Mouse (Mus musculus) adrenal gland, adult (tissue): Measurements from ENCODE around the gene Ech1.
A peak's percentile ranks its signal among the peaks of the same experiment; 100 is the strongest.

ENCODE experiments used
- DNase-seq, 2 experiments: peaks; one replicate each; pipeline ENCODE4 v3.0.0; 2022 to 2023; ENCODE audit warnings: low spot score in 1 of 2; ENCODE audit not compliant: inconsistent age in 2 of 2

The Ech1 gene

DNA sequence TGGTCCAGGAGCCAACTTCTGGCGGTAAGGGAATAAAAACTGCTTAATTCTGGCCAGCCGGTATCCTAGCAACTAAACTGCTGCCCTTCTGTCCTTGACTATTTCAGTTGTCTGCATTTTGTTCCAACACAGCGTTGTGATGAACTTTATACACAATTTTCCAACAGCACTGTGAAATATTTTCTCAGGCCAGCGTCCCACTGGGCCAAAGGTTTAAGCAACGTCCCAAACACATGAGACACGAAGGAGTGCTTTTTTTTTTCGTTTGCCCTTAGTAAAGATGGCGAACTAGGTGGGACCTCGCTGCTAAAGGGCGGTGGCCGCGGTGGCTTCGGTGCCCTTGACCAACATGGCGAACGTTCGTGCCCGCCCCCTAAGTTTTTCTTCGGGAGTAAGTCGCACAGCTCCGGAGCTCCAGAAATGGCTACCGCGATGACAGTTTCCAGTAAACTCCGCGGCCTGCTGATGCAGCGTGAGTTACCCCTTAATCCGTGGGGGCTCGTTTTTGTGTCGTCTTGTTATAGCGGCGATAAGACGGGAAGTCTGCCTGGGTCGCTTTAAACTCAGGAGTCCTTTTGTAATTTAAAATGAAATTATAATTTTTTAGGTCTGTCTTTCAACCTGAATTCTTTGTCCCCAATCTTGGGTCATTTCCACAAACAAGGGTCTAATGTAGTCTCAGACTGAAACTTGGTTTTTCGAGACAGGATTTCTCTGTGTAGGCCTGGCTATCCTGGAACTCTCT lies at the start of gene Ech1:
Gene Ech1, plus strand, starts transcription at position 277 of the 745 bp plus-strand sequence.
- DNase-seq = peak; percentile 94 to 98

GRCm38 (mm10) chr7:28778825-28779224 lies 46.2 kb upstream of the Ech1 start:
- DNase-seq = peak in 1 of 2 experiments; percentile 70

DNA sequence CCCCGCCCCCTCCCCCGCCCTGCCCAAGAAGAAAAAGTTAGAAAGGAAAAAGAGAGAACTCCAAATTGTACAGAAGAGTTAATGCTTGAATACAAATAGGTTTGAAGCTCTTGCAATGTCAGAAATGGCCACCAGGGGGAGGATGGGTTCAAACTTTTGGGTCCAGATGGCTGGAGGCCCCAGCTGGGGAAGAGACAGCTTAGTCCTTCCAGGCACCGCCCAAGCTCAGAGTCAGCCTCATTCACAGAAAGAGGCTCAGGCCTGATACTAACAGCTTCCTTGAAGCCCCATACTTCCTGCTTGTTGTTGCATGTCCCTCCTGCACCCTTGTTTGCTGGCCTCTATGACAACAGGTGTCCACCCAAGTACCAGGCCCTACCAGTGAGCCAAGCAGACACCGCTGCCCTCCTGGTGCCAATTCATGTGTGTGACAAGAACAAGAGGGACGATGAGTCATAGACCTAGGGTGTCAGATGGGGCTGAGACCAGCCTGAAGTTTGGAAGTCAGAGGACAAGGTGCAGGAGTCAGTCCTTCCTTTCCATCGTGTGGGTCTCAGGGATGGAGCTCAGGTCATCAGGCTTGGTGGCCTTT lies 44.9 kb upstream of the Ech1 start:
- DNase-seq = peak; percentile 86 to 96

GRCm38 (mm10) chr7:28780857-28781256 lies 44.2 kb upstream of the Ech1 start:
- DNase-seq = peak; percentile 64 to 70

DNA sequence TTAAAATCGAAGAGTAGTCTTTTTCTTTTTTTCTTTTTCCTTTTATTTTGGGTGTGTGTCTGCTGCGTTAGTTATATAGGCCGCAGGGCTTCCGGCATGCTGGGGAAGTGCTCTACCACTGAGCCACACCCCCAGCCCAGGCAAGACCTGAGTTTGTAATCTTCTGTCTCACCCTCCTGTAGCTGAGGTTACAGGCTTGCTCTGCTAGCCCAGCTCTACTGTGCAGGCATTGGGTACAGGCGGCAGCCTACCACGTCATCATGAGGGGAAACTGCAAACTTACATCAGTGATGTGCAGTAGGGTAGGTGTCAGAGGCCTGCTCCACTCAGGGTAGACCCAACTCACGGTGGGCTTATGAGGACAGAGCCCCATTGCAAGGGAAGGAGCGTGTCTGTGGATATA lies 43.8 kb upstream of the Ech1 start:
- peak in 1 of 2 experiments; percentile 51 for DNase-seq

- no peak for DNase-seq
Measured at GRCm38 (mm10) chr7:28785161-28785560, 39.9 kb upstream of the Ech1 start.

DNA sequence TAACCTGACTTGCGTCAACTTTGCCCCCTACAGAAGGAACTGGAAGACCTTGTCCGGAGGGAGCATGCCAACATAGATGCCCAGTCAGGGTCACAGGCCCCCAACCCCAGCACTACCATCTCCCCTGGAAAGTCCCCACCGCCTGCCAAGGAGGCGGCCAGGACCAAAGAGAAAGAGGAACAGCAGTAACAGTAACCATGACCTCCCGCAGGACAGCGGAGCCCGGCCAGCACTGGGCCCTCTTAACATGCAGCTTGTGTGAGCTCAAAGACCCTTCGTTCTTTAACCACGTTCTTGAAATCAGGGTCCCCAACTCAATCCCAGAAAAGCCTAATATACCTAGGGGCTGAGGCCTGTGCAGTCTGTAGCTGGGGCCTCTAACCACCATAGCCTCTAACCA lies 37.1 kb upstream of the Ech1 start:
- DNase-seq = no peak

DNA sequence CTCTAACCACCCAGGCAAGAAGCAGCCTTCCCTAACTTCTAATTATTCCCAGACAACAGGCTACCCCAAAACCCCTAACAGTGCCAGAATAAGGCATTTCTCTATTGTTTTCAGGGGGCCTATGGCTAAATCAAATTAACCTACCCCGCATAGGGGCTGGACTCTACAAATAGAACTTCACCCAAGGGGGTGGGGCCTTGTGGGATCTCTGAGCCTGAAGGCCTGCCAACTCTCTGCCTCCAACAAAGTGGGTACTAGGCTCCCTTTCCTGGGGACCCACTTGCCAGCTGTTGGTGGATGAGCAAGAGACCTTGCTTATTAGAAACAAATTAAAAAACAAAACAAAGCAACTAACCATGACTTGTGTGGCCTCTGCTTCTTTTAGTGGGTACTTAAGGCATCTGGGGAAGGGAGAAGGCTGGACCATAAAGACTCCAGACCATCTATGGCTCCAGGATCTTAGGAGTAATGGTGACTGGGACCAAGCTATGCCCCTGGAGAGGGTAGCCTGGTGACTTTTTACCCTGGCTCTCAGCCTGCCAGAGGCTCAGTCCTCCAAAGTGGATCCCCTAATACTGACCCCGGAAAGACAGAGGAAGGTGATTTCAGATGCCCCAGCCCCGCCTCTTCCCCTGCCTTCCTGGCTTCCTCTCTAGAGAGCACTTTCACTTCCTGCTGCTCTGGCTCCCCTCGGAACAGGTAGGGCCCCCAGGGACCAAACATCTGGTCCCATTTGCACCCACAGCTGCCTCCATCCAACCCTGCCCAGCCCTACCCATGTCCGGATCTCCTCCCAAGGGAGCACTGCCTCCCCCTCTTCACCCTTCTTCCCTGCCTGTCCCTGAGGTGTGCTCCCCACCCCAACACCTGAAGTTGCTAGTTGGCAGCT lies 36.5 kb upstream of the Ech1 start, which contains the start of gene Rinl:
Gene Rinl, plus strand, starts transcription at position 663 of the 889 bp plus-strand sequence.
- peak in 1 of 2 experiments; percentile 35 for DNase-seq

DNA sequence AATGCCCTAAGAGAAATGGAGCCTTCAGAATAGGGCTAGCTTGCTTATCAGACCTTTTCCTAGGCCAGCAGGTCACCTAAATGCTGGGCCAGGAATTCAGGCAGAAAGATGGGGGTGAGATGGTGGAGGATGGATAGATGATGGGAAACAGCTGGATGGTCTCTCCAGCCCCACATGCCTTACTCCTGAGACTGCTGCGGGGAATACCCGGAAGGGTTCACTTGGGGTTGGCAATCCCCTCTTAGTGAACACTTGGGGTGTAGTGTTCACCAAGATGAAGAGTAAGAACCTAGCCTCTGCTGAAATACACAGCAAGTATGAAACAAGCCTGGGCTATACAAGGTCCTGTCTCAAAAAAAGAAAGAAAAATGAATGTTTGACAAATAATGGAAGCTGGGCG lies 35.8 kb upstream of the Ech1 start:
- no peak for DNase-seq

DNA sequence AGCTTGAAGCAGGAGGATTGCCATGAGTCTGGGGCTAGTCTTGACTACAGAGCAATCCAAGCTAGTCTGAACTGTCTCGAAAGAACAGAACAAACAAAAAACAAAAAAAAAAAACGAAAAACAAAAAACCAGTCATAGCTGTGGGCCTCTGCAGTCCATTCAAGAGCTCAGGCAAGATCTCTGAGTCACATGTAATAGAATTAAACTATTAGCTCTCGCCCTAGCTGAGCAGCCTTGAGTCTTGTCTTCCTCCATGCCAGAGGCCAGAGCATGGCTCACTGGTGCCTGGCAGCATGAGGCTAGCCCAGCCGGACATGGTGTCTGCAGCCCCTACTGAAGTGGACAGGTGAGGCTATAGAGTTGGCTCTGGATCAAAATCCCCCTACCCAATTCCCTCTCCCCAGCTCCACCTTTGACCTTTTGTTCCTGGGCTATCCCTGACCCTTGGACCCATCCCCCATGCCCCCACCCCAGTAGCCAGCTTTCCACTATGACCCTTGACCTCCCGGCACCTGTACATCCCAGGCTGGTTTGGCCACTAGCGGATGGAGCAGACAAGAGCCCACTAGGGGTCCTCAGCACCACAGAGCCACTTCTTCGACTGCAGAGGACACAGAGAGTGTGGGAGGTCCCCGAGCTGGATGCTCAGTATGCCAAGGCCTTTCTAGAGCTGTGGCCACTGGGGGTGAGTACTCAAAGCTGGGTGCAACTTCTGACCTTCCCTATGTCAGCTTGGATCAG lies 34.8 kb upstream of the Ech1 start:
- peak in 1 of 2 experiments; percentile 59 for DNase-seq

- peak in 1 of 2 experiments; percentile 51 for DNase-seq
Measured at GRCm38 (mm10) chr7:28791706-28792105, 33.3 kb upstream of the Ech1 start.

DNA sequence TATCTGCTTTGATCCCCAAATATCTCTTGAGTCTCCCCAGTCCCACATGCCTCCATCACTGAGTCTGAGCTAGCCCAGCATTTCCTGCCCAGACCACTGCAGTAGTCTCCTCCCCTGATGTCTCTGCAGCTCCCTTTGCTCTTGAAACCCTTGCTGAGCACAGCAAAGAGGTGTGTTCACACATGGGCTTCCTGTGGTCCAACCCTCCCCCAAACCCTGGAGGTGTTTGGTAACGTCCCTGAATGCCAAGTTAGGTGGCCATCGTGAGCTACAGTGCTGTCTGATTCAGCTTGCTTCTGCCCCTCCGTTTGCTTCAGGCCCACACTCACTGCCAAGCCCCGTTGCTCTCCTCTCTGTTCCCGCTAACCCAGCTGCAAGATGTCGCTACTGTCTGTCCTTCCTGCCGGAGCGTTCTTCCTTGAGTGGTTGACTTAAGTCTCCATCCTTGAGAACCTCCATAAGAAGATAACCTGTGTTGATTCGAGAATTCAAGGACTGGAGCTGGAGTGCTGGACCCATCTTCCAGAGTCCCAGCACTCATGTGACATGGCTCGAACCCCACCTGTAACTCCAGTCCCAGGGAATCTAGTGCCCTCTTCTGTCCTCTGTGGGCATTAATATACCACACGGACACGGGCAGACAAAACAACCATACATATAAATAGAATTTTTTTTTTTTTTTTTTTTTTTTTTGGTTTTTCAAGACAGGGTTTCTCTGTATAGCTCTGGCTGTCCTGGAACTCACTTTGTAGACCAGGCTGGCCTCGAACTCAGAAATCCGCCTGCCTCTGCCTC lies 32.4 kb upstream of the Ech1 start:
- DNase-seq = peak in 1 of 2 experiments; percentile 39

DNA sequence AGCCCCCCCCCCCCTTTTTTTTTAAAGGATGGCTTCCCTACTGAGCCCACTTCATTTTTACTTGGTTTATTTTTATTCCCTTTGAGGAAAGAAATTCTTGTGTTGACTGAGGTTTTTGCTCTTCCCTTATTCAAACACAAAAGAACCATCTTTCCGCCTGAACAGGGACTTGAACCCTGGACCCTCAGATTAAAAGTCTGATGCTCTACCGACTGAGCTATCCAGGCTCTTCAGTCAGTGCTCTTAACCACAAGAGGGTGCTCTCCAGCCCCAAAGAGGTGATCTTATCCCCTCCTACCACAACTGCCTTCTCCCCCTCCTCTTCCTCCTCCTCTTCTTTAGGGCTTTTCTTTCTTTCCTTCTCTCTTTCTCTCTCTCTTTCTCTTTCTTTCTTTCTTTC lies 31.2 kb upstream of the Ech1 start:
- peak in 1 of 2 experiments; percentile 67 for DNase-seq

- no peak for DNase-seq
Measured at GRCm38 (mm10) chr7:28794496-28794895, 30.5 kb upstream of the Ech1 start.

GRCm38 (mm10) chr7:28795832-28796231 lies 29.2 kb upstream of the Ech1 start:
- DNase-seq = peak in 1 of 2 experiments; percentile 61

GRCm38 (mm10) chr7:28796562-28796975 lies 28.4 kb upstream of the Ech1 start:
- peak; percentile 91 to 95 for DNase-seq

DNA sequence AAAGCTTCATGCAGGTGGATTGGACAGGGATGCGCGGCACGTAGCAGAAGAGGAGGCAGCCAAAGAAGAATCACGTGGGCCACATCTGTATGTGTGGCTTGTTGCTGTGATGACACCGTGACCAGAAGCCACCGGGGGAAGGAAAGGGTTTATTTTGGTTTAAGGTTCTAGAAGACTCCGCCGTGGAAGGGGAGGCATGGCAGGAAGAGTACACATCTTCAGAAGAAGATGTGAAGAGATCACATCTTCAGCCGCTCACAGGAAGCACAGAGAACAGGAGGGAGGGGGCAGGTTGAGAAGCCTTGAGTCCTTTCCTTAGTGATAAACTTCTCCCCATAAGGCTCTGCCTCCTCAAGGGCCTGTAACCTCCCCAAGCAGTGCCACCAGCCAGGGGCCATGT lies 25.0 kb upstream of the Ech1 start:
- no peak for DNase-seq

- DNase-seq = no peak
Measured at GRCm38 (mm10) chr7:28801451-28801850, 23.6 kb upstream of the Ech1 start.

GRCm38 (mm10) chr7:28801901-28802670 lies 22.9 kb upstream of the Ech1 start:
- peak in 1 of 2 experiments; percentile 61 for DNase-seq
